Mouse (Mus musculus) cerebellum, adult 8-10 months (tissue): ENCODE data around the gene Rab30.

ENCODE experiments used
- DNase-seq: peaks from one replicate; pipeline ENCODE4 v3.0.0; 2022

The Rab30 gene

DNA sequence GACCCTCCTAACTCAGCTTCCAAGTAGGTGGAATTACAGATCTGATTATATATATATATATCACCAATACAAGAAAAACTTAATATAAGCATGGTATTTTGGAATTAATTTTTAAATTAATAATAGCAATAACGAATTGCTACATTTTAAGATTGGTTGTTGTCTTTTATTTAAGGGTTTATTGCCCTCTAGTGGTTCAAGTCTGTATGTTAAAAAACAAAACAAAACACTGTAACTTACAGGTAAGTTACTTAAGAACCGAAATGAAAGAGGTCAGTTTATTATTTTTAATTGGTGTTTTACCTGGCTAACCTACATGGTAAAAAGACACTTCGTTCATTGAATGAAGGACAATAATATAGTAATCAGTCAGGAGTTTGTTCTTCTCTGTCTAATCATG, 128.8 kb downstream of the Rab30 start:
- no peak for DNase-seq

DNA sequence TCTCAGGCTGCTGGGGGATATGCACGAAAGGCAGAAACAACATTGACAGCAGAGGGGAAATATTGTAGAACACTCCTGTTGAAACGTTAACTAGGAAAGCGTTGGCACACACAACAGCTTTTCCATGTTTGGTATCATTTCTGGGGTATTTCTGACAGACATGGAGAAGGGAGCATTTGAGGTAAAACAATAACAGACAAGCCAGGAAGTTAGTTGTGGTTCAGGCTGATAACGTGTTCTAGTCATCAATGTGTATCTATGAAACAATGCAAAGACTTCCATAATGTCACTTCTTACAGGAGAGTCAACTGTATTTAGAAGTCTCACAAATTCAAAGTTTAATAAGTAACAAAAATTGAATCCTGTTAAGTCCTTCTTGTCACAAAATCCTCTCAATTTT, 130.2 kb downstream of the Rab30 start:
- no peak for DNase-seq

DNA sequence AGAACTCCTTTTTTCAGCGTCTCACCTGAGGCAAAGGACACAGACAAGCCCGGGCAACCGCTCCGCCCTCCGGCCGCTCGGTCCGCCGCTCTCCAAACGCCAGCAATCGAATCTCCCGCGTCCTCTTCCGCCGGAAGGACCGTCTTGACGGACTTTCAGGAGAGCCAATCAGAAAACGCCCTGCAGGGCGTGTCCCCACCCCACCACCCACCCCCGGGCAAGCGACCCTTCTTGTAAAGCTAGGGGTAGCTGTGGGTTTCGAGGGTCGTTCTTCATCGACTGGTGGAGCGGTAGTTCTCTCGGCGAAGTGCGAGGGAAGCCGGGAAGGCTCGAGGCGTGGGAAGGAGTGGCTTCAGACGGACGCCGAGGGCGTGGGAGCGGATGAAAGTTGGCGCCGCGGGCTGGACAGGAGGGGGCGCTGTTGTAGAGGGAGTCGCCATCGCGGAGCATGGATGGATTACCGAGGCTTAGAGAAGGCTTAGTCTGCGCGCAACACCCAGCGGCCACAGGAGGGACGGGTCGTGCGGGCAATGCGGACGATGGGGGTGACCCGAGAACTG, 132.8 kb downstream of the Rab30 start, which contains the start of the genes Ddias and Prcp:
Gene Ddias, minus strand, starts transcription at position 132 of the 560 bp plus-strand sequence.
Gene Prcp, plus strand, starts transcription at position 355 of the 560 bp plus-strand sequence.
- DNase-seq, result peak; percentile 96

DNA sequence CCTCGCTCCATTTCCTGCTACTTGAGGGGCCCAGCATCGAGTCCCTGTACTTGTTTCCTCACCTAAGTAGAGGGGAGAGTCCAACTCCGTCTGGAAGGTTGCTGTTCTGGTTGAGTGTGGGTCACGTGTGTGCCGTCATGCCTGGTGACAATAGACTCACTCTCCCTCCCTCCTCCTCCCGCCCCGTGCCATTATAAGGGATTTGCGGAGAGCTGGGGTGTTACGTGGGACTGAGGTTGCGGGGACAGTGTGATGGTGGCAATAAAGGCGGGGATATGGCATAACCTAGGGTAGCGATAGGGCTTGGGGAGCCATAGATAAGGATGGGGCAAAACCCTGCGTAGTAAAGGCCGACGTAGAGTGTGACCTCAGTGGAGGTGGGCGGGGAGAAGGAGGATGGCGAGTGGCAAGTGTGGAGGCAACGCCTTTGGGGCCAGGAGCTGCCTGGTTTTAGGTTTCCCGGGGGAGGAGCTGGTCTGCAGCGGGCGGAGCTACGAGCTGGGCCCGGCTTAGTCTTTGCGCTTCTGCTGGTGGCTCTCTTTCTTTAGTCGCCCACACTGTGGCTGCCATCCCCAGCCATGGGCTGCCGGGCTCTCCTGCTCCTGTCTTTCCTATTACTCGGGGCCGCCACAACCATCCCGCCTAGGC, 133.5 kb downstream of the Rab30 start:
- DNase-seq, result peak; percentile 91

DNA sequence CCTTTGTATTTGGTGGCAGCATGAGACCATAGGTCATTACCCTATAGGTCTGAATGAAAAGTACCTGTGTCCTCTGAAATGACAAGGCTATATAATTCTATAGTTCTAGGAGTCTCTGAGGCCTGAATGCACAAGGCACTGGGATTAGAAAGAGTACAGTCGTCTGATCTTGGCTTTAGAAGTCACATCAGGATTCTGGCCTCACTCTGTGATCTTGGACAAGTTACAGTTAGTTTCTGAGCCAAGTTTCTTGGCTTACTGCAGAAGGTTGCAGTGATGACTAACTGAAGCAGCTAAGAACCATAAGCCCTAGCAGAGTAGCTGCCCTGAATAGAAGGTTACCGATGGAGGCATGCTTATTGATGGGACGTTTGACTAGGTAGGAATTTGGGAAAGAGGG, 134.7 kb downstream of the Rab30 start:
- DNase-seq, result no peak

DNA sequence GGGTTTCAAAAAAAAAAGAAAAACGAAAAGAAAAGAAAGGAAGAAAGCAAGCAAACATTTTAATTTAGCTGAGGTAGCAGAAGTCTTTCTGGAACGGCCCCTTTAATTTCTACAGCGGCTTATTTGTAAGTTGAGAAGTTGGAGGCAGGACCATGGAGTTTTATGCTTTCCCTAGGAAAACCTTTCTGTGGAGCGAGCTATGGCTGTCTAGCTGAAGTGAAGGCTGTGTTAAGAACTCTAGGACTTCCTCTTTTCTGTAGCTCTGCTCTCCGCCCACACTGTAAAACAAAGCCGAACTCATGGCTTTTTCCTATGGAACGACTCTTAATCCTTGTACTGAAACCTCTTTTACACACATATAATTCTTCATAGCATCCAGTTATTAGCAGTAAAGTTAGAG, 135.1 kb downstream of the Rab30 start:
- DNase-seq, result no peak

DNA sequence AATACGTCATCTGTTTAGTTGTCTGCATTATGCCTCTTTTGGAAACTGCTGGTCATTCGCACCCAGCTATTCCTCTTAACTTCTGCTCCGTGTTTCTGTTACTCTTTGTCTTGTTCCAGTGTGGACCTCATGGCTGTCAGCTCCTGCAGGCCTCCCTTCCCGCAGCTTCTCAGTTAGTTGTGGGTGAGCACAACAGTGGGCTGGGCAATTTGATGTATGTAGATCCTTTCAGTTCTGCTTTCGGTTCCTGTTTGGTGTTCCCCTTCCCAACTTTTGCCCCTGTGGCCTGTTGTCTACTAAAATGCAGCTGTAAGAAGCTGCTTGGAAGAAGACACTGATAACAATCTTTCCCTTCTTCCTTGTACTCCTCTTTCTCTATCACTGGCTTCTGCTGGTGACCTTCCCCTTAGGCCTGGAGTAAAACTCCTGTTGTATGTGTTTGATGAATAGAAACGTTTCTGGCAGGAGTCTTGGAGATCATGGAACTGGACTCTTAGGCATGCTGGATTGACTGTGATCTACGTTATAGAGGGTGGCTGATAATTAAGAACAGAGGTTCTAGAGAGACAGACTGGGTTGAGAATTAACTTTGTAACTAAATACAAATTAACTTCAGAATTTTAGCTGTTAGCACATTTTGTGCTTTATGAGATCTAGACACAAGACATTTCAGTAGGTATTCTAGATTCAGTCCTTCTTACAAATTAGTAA, 137.3 kb downstream of the Rab30 start:
- DNase-seq, result no peak

DNA sequence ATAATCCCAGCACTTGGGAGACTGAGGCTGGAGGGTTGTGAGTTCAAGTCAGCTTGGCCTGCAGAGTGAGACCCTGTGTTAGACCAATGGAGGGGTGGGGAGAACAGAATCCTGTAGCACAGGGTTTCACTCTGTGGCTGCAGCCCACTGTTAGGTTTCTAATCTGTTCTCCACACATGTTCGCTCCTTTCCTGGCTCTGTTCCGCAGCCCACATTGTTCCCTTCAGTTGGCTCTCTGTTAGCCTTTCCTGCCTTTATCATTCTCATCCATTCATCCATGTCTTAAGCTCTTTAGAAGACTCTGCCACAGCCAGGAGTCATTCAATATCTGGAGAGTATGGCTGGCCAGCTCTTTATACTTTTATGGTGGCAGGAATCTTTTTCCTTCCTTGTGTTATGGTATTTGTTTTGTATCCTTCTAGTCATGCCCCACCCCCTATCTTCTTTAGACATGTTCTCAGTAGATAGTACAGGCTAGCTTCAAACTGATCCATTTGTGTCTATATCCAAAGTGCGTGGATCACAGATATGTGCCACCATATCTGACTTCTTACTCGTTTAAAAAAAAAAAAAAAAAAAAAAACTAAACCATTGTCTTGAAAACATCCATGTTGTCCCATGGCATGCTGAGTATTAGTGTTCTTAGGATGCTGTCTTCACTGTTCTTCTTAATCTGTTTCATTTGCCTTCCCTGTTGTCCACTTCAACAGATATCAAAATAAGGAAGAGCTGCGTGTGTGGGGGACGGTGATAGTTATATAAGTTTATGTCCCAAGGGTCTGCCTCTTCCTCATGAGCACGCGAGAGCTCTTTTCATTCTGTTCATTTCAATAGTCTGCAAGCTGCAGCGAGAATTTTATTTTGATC, 142.7 kb downstream of the Rab30 start:
- no peak for DNase-seq

DNA sequence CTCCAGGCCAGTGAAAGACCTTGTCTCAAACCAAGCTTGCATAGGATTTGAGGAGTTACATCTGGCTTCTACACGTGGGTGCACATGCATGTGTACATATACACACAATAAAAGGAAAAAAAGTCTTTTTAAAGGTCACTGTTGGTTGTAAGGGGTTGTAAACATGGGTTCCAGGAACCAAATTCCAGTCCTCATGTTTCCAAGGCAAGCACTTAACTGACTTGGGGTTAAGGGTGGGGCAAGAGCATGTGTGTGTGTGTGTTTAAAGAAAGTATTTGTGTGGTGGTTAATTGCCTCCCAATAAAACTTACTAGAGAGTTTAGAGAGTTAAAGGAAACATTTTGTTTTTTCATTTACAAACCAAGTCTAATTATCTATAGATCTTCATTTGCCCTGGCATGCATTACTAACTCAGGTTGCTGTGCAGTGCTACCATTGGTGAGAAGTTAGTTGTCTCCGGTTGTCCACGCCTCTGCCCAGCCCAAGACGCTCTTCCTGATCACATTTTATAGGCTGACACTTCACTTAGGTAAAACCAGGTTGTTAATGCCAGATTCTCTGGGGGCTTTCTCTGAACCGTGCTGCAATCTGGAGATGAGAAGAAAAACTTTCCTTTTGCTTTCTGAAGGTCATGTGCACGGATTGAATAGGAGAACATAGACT, 143.7 kb downstream of the Rab30 start:
- no peak for DNase-seq

DNA sequence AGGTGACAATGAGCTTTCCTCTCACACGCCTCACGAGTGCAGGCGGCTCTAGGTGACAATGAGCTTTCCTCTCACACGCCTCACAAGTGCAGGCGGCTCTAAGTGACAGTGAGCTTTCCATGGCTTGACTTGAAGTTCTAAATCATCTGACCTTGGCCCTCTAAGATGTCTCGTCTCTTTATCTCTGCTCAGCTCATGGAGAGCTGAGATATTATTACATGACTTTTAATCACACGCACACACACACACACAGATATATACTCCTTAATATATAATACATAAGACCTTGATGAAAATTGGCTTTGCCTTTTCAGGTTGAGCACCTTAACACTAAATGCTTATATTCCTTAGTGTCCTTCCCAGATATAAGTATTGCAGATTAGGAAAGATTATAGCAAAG, 145.4 kb downstream of the Rab30 start:
- DNase-seq, result no peak

DNA sequence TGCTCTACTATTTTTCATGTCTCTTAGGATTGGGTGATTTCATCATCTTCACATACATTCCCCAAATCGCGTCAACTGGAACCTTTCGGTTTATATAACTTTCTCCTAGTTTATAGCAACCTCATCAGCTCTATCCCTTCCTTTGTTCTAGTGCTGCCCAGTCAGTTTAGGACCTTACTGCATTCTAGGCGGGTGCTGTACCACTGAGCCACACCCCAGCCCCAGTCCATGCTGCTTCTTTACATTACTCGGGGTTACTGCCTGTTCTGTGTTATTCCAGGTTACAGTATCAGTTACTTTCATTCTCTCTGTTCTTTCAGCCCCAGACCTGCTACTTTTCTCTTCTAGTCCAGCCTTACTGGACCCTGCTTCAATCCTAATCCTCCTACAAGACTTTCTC, 145.8 kb downstream of the Rab30 start:
- DNase-seq, result no peak

DNA sequence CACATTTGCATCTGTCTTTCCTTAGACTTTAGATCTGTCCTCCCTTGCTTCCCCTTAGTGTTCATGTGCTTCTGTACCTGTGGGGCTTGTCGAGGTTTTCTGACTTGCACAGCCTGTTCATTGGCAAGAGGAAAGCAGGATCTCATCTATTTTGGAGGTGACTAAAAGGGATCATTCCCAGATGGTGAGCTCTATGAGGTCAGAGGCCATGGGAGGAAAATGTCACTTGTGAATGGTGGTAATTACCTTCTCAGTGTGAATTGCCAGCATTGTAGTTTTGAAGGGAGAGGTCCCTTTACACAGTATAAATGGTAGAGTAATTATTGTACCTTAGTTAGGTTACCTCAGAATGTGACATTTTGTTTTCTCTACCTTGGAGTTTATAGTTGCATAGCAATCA, 148.8 kb downstream of the Rab30 start:
- DNase-seq, result no peak

DNA sequence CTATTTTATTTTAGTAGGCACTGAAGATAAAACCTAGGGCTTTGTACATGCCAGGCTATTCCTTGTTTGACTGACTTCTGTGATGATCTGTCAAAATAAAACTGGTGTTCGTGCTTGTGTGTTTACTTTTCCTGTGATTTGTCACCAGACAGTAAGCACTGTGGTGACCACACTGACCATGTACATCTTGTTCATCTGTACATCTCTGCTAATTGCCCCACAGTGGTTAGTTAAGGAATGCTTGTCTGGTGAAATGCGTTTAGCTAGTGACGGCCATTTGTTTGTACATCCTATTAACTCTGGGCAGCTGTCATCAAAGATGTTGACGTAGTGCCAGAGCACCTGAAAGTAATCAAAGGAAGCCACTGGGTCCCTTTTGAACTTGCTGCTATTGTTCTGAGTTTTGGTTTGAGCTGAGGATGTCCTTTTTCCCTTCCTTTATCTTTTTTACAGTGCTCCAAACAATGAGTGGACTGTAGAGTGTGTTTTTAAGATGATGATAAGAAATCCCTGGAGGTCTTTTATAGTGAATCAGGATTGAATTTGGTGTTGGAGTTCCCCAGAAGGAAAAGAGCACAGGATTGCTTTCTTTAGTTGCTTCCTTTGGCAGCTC, 149.3 kb downstream of the Rab30 start:
- DNase-seq, result no peak

DNA sequence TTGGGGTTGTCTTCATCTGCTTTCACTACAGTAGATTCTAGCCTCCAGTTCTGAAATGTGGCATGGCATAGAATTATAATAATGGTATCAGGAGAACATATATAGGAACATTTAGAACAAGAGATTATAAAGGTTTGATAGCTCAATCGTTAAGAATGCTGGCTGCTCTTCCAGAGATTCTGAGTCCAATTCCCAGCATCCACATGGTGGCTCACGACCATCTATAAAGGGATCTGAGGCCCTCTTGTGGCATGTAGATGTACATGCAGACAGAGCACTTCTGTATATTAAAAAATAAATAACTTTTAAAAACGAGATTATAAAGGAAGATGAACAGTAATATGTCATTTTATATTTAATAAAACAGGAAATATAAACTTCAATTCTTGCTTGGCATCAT, 152.1 kb downstream of the Rab30 start:
- no peak for DNase-seq
